Mouse (Mus musculus) intestine, postnatal 0 days (tissue): ENCODE results near the gene Errfi1. TPM values are rescaled to one million over a fixed set of nuclear protein-coding genes. Genes with fewer than 3 reads are reported as not detected.

Experiments used
- ATAC-seq: fragments of 200-750 bp; cut with Nextera tagmentation; 2 replicates; pipeline ENCODE4 v1.8.0; 2017; ENCODE audit warnings: mild to moderate bottlenecking, moderate TSS enrichment, moderate library complexity
- H3K27ac ChIP-seq: fragments of 300-500 bp; sonication (generic); 2 replicates; pipeline ENCODE4 v1.5.1; 2014; ENCODE audit warnings: mild to moderate bottlenecking, low read depth, low read length, moderate library complexity
- H3K27me3 ChIP-seq: fragments of 300-500 bp; sonication (generic); replicated peaks from 2 replicates; pipeline ENCODE4 v1.6.1; 2014; ENCODE audit warnings: low read length, mixed read lengths; ENCODE audit not compliant: control insufficient read depth, insufficient read depth
- H3K36me3 ChIP-seq: fragments of 300-500 bp; sonication (generic); 2 replicates; pipeline ENCODE4 v1.6.1; 2014; ENCODE audit warnings: mild to moderate bottlenecking, moderate library complexity; ENCODE audit not compliant: control insufficient read depth, insufficient read depth
- H3K4me1 ChIP-seq: fragments of 300-500 bp; sonication (generic); replicated peaks from 2 replicates; pipeline ENCODE4 v1.6.1; 2014; ENCODE audit warnings: antibody characterized with exemption, low read length, mixed read lengths; ENCODE audit not compliant: control insufficient read depth, insufficient read depth
- H3K4me2 ChIP-seq: fragments of 300-500 bp; sonication (generic); replicated peaks from 2 replicates; pipeline ENCODE4 v1.6.1; 2014; ENCODE audit warnings: low read depth, mild to moderate bottlenecking, moderate library complexity
- H3K4me3 ChIP-seq: fragments of 300-500 bp; sonication (generic); 2 replicates; pipeline ENCODE4 v1.5.1; 2014; ENCODE audit warnings: low read depth, low read length
- H3K9ac ChIP-seq: fragments of 300-500 bp; sonication (generic); 2 replicates; pipeline ENCODE4 v1.6.1; 2014; ENCODE audit warnings: mild to moderate bottlenecking, low read depth, low read length
- H3K9me3 ChIP-seq: fragments of 300-500 bp; sonication (generic); 2 replicates; pipeline ENCODE4 v1.6.1; 2016; ENCODE audit warnings: mixed run types; ENCODE audit not compliant: control insufficient read depth
- CTCF ChIP-seq: sonication (generic); IDR thresholded peaks from 2 replicates; pipeline ENCODE4 v1.5.1; 2016; ENCODE audit warnings: low read depth, mild to moderate bottlenecking, control low read depth, antibody characterized with exemption, moderate library complexity
- WGBS: fragments of 180-500 bp; shearing (Covaris S2); extraction: QIAGEN DNeasy Blood & Tissue Kit; methylation state at CpG from one replicate; pipeline ENCODE4 v1.1.7; 2014; 5-methylcytosine and 5-hydroxymethylcytosine counted together
- polyA plus RNA-seq: library from polyadenylated mRNA; unstranded; fragments of >200 nt; fragmentation: Nextera tagmentation; extraction: Ambion mirVana; gene quantifications from 2 replicates; pipeline ENCODE4 v1.2.1, GENCODE M21; 2015

Errfi1 gene
- polyA plus RNA-seq, 1 experiment from 2014 or later: 27.7 TPM

- peak; percentile 44 for ATAC-seq
These were observed 37.2 kb upstream of the Errfi1 start for GRCm38 (mm10) chr4:150816414-150816951.

DNA sequence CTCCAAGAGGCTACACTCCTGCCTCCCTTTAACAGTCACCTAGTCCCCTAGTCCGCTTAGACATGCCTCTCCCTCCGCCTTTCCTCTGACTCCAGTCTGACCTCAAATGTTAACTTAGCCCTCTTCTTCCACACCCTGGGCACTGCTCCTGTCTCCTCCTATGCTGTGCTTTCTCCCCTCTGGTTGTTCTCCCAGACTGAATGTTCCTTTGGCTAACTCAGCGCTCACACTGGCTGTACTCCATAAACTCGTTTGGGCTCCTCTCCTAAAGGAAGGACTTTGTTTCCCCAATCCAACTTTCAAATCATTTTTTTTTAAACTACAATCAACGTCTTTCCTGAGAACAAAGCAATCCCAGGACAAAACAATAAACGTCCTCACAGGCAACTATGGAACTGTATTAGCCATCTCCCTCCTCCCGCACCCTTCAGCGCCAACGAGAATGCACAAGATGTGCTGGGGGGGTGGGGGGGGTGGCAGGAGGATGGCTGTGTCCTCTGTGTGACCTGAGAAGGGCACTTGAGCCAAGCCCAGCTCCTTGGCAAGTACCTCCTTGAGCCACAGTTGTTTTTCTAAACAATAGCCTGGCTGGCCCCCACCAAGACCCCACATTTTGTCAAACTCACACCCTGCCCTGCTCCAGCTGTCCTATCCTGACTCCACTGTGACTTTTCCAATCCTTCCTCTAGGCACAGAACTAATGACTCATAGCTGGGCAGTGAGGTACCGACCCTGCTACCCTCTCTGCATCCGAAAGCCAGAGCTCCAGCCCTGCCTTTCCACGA lies 34.4 kb upstream of the Errfi1 start:
- Histone ChIP-seq H3K36me3 (no peaks in the 10 kb centered on the region), H3K4me2 (no peak overlapping the region), H3K27me3 (no peaks in the 10 kb centered on the region), H3K4me1 (peaks cover 13% of the 10 kb centered on the region), H3K27ac (no peak overlapping the region), H3K4me3 (no peak overlapping the region), H3K9ac (no peak overlapping the region), H3K9me3 (no peaks in the 10 kb centered on the region)
- no peak for TF ChIP-seq CTCF
- 63% methylated on average over 12 of the region's 12 CpGs for WGBS
- ATAC-seq: no peak

More at GRCm38 (mm10) chr4:150816414-150816951, 37.2 kb upstream of the Errfi1 start:
- Histone ChIP-seq H3K4me3 (no peak overlapping the region), H3K27me3 (no peaks in the 10 kb centered on the region), H3K36me3 (no peaks in the 10 kb centered on the region), H3K9ac (no peak overlapping the region), H3K4me2 (peak overlapping the region; percentile 38), H3K4me1 (peaks cover 9% of the 10 kb centered on the region; the same call in 1 of the 2 replicates), H3K9me3 (no peaks in the 10 kb centered on the region), H3K27ac (peak overlapping the region; percentile 41)
- 26% methylated on average over 13 of the region's 13 CpGs for WGBS
- no peak for TF ChIP-seq CTCF

DNA sequence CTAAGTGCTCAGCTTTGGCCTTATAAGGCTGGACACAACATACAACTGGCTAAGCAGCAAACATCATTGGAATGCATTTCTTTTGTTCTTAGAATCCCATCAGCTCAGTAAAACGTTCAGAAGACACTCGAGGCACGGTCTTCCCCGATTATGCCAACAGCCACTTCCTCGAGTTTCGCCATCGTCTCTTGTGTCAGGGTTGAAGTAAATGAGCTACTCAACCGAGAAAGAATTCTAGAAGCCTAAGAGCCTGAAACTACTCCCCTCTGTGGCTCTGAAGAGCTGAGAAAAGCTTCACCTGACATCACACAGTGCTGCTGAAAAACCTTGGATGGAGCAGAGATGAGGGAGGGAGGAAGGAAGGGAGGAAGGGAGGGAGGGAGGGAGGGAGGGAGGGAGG lies 32.3 kb upstream of the Errfi1 start:
- peaks cover 7% of the 10 kb centered on the region for H3K4me1 ChIP-seq
- no peak overlapping the region for H3K4me3 ChIP-seq
- no peaks in the 10 kb centered on the region for H3K9me3 ChIP-seq
- no peak overlapping the region for H3K27ac ChIP-seq
- H3K9ac ChIP-seq: no peak overlapping the region
- no peaks in the 10 kb centered on the region for H3K27me3 ChIP-seq
- no peak for TF ChIP-seq CTCF
- H3K36me3 ChIP-seq: no peaks in the 10 kb centered on the region
- ATAC-seq: no peak
- WGBS: 59% methylated on average over 8 of the region's 8 CpGs
- H3K4me2 ChIP-seq: no peak overlapping the region

- 62% methylated on average over 9 of the region's 9 CpGs for WGBS
- no peak for TF ChIP-seq CTCF
- no peak overlapping the region for H3K4me3 ChIP-seq
- H3K4me1 ChIP-seq: peaks cover 7% of the 10 kb centered on the region
- no peaks in the 10 kb centered on the region for H3K36me3 ChIP-seq
- H3K9ac ChIP-seq: no peak overlapping the region
- H3K9me3 ChIP-seq: no peaks in the 10 kb centered on the region
- H3K4me2 ChIP-seq: no peak overlapping the region
- H3K27ac ChIP-seq: no peak overlapping the region
- H3K27me3 ChIP-seq: no peaks in the 10 kb centered on the region
- no peak for ATAC-seq
These were observed 31.1 kb upstream of the Errfi1 start for GRCm38 (mm10) chr4:150822624-150823023.

- Histone ChIP-seq H3K36me3 (no peaks in the 10 kb centered on the region), H3K4me3 (no peak overlapping the region), H3K9ac (no peak overlapping the region), H3K4me2 (no peak overlapping the region), H3K27ac (no peak overlapping the region; the same call in 1 of the 2 replicates), H3K4me1 (peaks cover 7% of the 10 kb centered on the region), H3K9me3 (no peaks in the 10 kb centered on the region), H3K27me3 (no peaks in the 10 kb centered on the region)
- TF ChIP-seq CTCF: no peak
- 51% methylated on average over 24 of the region's 24 CpGs for WGBS
- ATAC-seq: no peak
These were observed 29.9 kb upstream of the Errfi1 start for GRCm38 (mm10) chr4:150823614-150824480.

- WGBS: 36% methylated on average over 6 of the region's 6 CpGs
- H3K9ac ChIP-seq: no peak overlapping the region; the same call in 1 of the 2 replicates
- 0 out of 2 replicates have a peak, but pooled peaks have one; percentile 8 for TF ChIP-seq CTCF
- H3K27ac ChIP-seq: peak overlapping the region; percentile 70
- H3K4me2 ChIP-seq: no peak overlapping the region
- H3K27me3 ChIP-seq: no peaks in the 10 kb centered on the region
- ATAC-seq: peak; percentile 77
- no peaks in the 10 kb centered on the region for H3K36me3 ChIP-seq
- H3K9me3 ChIP-seq: no peaks in the 10 kb centered on the region
- no peak overlapping the region for H3K4me3 ChIP-seq
- H3K4me1 ChIP-seq: peaks cover 7% of the 10 kb centered on the region
These were observed 28.8 kb upstream of the Errfi1 start for GRCm38 (mm10) chr4:150824877-150825276.
